Mouse (Mus musculus) bone marrow macrophage, adult 2 months (primary cell): ENCODE results near the gene Skida1.

Experiments
- CTCF ChIP-seq: IDR thresholded peaks from 2 replicates; pipeline ENCODE4 v1.5.1; 2012; ENCODE audit warnings: low read depth, mild to moderate bottlenecking, low read length, moderate library complexity
- POLR2A ChIP-seq: IDR thresholded peaks from 2 replicates; pipeline ENCODE4 v1.6.1; 2012; ENCODE audit warnings: mild to moderate bottlenecking, low read depth, low read length, borderline replicate concordance

GRCm38 (mm10) chr2:18046186-18046585 lies 2.7 kb downstream of the Skida1 start:
- TF ChIP-seq CTCF (no peak), POLR2A (no peak)
